8 mouse cellular contexts compared by ENCODE assay signal in the genomic region with DNA sequence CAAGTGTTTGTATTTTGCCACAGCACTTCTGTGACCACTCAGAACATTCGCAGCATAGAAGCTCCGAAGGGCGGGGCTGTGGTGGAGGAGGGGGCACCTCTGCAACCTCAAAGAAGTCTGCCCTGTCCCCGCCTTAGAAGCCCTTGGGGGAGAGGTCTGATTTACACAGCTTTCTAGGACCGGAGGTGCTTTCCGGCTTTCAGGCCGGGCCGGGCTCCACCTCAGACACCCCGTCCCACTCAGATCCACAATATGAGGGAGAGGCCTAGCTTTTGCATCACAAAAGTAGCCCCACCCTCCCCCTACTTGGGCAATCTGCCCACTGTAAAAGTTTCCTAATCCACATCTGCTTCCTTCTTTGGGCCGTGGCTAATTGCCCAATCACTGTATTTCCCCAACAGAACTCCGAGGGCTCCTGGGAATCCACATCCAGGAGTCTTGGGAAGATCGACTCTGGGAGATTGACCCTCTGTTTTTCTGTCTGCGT. TPM values are rescaled to one million over a fixed set of nuclear protein-coding genes. Genes with fewer than 3 reads are reported as not detected.
DNase-seq lines count a peak whose midpoint lies in the region; ATAC-seq and TF ChIP-seq lines count a peak whose summit lies in the region.

No protein-coding gene starts in this region.

- peak; percentile 64 for ATAC-seq in common myeloid progenitor, adult 5-6 weeks (replicated peaks; ENCODE audit: low read depth, poor library complexity, severe bottlenecking)
- no peak for ATAC-seq in activated CD4-positive, CD25-positive, alpha-beta regulatory T cell, adult 4 months

- H3K4me3 ChIP-seq in heart, adult 2 months = peak overlapping the region; percentile 26

- TF ChIP-seq POLR2A in heart, adult 2 months (IDR thresholded peaks at IDR 0.05; ENCODE audit: insufficient read depth, low read depth, low read length) = no peak

- TF ChIP-seq EP300 in heart, adult 2 months (IDR thresholded peaks at IDR 0.05; ENCODE audit: insufficient read depth, low read depth, low read length) = 0 out of 2 replicates have a peak, but pooled peaks have one; percentile 39

- 11% methylated on average over 13 of the region's 13 CpGs for WGBS in heart, adult 2 months

- peak; percentile 21 for DNase-seq in Muller cell, postnatal 12 days (ENCODE audit: inconsistent ontology term)
- DNase-seq in heart, adult 2 months = peak; percentile 86 to 89
- DNase-seq in kidney, adult 18-20 months = peak; percentile 70
- DNase-seq in lung, postnatal 14 days = peak; percentile 94
- DNase-seq in splenic B cell, adult 2 months (ENCODE audit: low read depth, low spot score) = peak; percentile 26
- no peak for DNase-seq in left cerebral cortex, adult 8-10 months (ENCODE audit: low spot score in 2 of 2)

- intact Hi-C loops in heart, adult 2 months (cut with DNase I) = no loop called here

- TF ChIP-seq CTCF in heart, adult 2 months (IDR thresholded peaks at IDR 0.05) = no peak

- no peaks in the 10 kb centered on the region for H3K79me2 ChIP-seq in heart, adult 2 months (replicated peaks; ENCODE audit: control insufficient read depth, insufficient read depth, low read length)

- no peaks in the 10 kb centered on the region for H3K27me3 ChIP-seq in heart, adult 2 months (ENCODE audit: control insufficient read depth, insufficient read depth, low read length)
- H3K27me3 ChIP-seq in splenic B cell, adult 2 months (ENCODE audit: control insufficient read depth, insufficient read depth, low read length, poor library complexity, severe bottlenecking) = no peaks in the 10 kb centered on the region

- H3K9ac ChIP-seq in heart, adult 2 months (ENCODE audit: low read depth, low read length) = no peak overlapping the region

- H3K36me3 ChIP-seq in heart, adult 2 months (ENCODE audit: control insufficient read depth, insufficient read depth, low read length) = no peaks in the 10 kb centered on the region
- H3K36me3 ChIP-seq in splenic B cell, adult 2 months (ENCODE audit: control insufficient read depth, insufficient read depth, low read length, poor library complexity, severe bottlenecking) = no peaks in the 10 kb centered on the region

- peaks cover 6% of the 10 kb centered on the region for H3K4me1 ChIP-seq in heart, adult 2 months (ENCODE audit: control insufficient read depth, insufficient read depth, low read length)

- peak overlapping the region; percentile 37 for H3K27ac ChIP-seq in heart, adult 2 months

RNA-seq across cellular contexts. Expression of gene Lefty2, which starts 4.3 kb away (rescaled TPM):
- not detected in 2 replicates for total RNA-seq in common myeloid progenitor, adult 5-6 weeks (2017)
- total RNA-seq in heart, adult 2 months (2021) = not detected
- polyA plus RNA-seq in heart, adult 2 months (2012; rRNA removed) = 0.08 and 0.15 TPM in 2 replicates
- polyA plus RNA-seq in activated CD4-positive, CD25-positive, alpha-beta regulatory T cell, adult 4 months (2017; shearing (Covaris generic)) = not detected
- 1 to 10 TPM in 1 of 4 experiments, under 1 TPM in 3; 0.20 to 1.2 (median 0.58) TPM for total RNA-seq in left cerebral cortex, adult 8-10 months (2022)

RNA-seq across cellular contexts. Expression of gene Pycr2, which starts 15.5 kb away (rescaled TPM):
- total RNA-seq in common myeloid progenitor, adult 5-6 weeks (2017) = 20.5 and 30.5 TPM in 2 replicates
- total RNA-seq in heart, adult 2 months (2021) = 10 to 100 TPM; 10.3 to 12.4 TPM
- 12.7 and 13.9 TPM in 2 replicates for polyA plus RNA-seq in heart, adult 2 months (2012; rRNA removed)
- 10 to 100 TPM; 44.3 to 45.6 TPM for polyA plus RNA-seq in activated CD4-positive, CD25-positive, alpha-beta regulatory T cell, adult 4 months (2017; shearing (Covaris generic))
- total RNA-seq in left cerebral cortex, adult 8-10 months (2022) = 10 to 100 TPM; 26.3 to 29.3 (median 28.5) TPM

RNA-seq across cellular contexts. Expression of gene Sde2, which starts 37.7 kb away (rescaled TPM):
- 42.4 and 47.0 TPM in 2 replicates for total RNA-seq in common myeloid progenitor, adult 5-6 weeks (2017)
- 10 to 100 TPM; 11.7 to 12.1 TPM for total RNA-seq in heart, adult 2 months (2021)
- polyA plus RNA-seq in heart, adult 2 months (2012; rRNA removed) = 5.0 and 9.8 TPM in 2 replicates
- 10 to 100 TPM; 32.3 to 34.1 TPM for polyA plus RNA-seq in activated CD4-positive, CD25-positive, alpha-beta regulatory T cell, adult 4 months (2017; shearing (Covaris generic))
- total RNA-seq in left cerebral cortex, adult 8-10 months (2022) = 10 to 100 TPM; 18.7 to 23.4 (median 21.9) TPM

RNA-seq across cellular contexts. Expression of gene Lefty1, which starts 46.2 kb away (rescaled TPM):
- total RNA-seq in common myeloid progenitor, adult 5-6 weeks (2017) = 0.82 and 3.3 TPM in 2 replicates
- under 1 TPM; 0.41 to 0.57 TPM for total RNA-seq in heart, adult 2 months (2021)
- polyA plus RNA-seq in heart, adult 2 months (2012; rRNA removed) = 3.0 and 3.3 TPM in 2 replicates
- not detected for polyA plus RNA-seq in activated CD4-positive, CD25-positive, alpha-beta regulatory T cell, adult 4 months (2017; shearing (Covaris generic))
- under 1 TPM; 0.22 to 0.70 (median 0.49) TPM for total RNA-seq in left cerebral cortex, adult 8-10 months (2022)

RNA-seq across cellular contexts. Expression of gene Tmem63a, which starts 53.5 kb away (rescaled TPM):
- total RNA-seq in common myeloid progenitor, adult 5-6 weeks (2017) = 9.7 and 11.6 TPM in 2 replicates
- 10 to 100 TPM; 13.2 to 15.8 TPM for total RNA-seq in heart, adult 2 months (2021)
- 27.5 and 34.5 TPM in 2 replicates for polyA plus RNA-seq in heart, adult 2 months (2012; rRNA removed)
- 10 to 100 TPM; 13.5 to 13.7 TPM for polyA plus RNA-seq in activated CD4-positive, CD25-positive, alpha-beta regulatory T cell, adult 4 months (2017; shearing (Covaris generic))
- total RNA-seq in left cerebral cortex, adult 8-10 months (2022) = 10 to 100 TPM; 26.8 to 31.9 (median 30.4) TPM

Comparison
In these comparisons a context has a peak if more than half of its experiments do, and no peak if none do; other contexts are left out.
1. DNase-seq: peak in Muller cell, postnatal 12 days (single experiment), heart, adult 2 months (2 of 2), kidney, adult 18-20 months (single experiment), lung, postnatal 14 days (single experiment) and splenic B cell, adult 2 months (single experiment); none in left cerebral cortex, adult 8-10 months (0 of 2).